Mouse (Mus musculus) heart, embryonic 11.5 days (tissue): ENCODE results near the gene Nono. TPM values are rescaled to one million over a fixed set of nuclear protein-coding genes. Genes with fewer than 3 reads are reported as not detected.
"Not testable (repeated sequence)": the region's sequence is repeated elsewhere in the genome, so short reads cannot be mapped to it uniquely, and the experiment has no call there.

Experiments
- ATAC-seq: fragments of 200-750 bp; cut with Nextera tagmentation; replicated peaks from 2 replicates; pipeline ENCODE4 v1.8.0; 2017; ENCODE audit warnings: moderate library complexity; ENCODE audit not compliant: insufficient number of reproducible peaks, low FRiP score, low TSS enrichment
- H3K27ac ChIP-seq: fragments of 300-500 bp; sonication (generic); 2 replicates; pipeline ENCODE4 v1.5.1; 2014; ENCODE audit warnings: mild to moderate bottlenecking, low read depth, low read length
- H3K27me3 ChIP-seq: fragments of 300-500 bp; sonication (generic); 2 replicates; pipeline ENCODE4 v1.6.1; 2014; ENCODE audit warnings: mild to moderate bottlenecking, low read length, mixed read lengths; ENCODE audit not compliant: control insufficient read depth, insufficient read depth
- H3K36me3 ChIP-seq: fragments of 300-500 bp; sonication (generic); 2 replicates; pipeline ENCODE4 v1.6.1; 2014; ENCODE audit warnings: mild to moderate bottlenecking, low read length, moderate library complexity, mixed read lengths; ENCODE audit not compliant: control insufficient read depth, insufficient read depth
- H3K4me1 ChIP-seq: fragments of 300-500 bp; sonication (generic); 2 replicates; pipeline ENCODE4 v1.6.1; 2014; ENCODE audit warnings: low read length; ENCODE audit not compliant: control insufficient read depth, insufficient read depth
- H3K4me2 ChIP-seq: fragments of 300-500 bp; sonication (generic); 2 replicates; pipeline ENCODE4 v1.6.1; 2014; ENCODE audit warnings: mild to moderate bottlenecking, moderate library complexity
- H3K4me3 ChIP-seq: fragments of 300-500 bp; sonication (generic); 2 replicates; pipeline ENCODE4 v1.5.1; 2014; ENCODE audit warnings: low read depth, low read length
- H3K9ac ChIP-seq: fragments of 300-500 bp; sonication (generic); 2 replicates; pipeline ENCODE4 v1.6.1; 2014; ENCODE audit warnings: mild to moderate bottlenecking, low read depth, low read length, moderate library complexity
- H3K9me3 ChIP-seq: fragments of 300-500 bp; sonication (generic); replicated peaks from 2 replicates; pipeline ENCODE4 v1.6.1; 2016; ENCODE audit warnings: low read length; ENCODE audit not compliant: control insufficient read depth
- WGBS: fragments of 180-500 bp; shearing (Covaris S2); extraction: QIAGEN DNeasy Blood & Tissue Kit; methylation state at CpG from one replicate; pipeline ENCODE4 v1.1.7; 2014; ENCODE audit not compliant: insufficient replicate concordance; 5-methylcytosine and 5-hydroxymethylcytosine counted together
- polyA plus RNA-seq: library from polyadenylated mRNA; unstranded; fragments of >200 nt; fragmentation: Nextera tagmentation; extraction: Ambion mirVana; gene quantifications from 2 replicates; pipeline ENCODE4 v1.2.1, GENCODE M21; 2014

Nono gene
- polyA plus RNA-seq, 1 experiment from 2014 or later: 271 TPM

DNA sequence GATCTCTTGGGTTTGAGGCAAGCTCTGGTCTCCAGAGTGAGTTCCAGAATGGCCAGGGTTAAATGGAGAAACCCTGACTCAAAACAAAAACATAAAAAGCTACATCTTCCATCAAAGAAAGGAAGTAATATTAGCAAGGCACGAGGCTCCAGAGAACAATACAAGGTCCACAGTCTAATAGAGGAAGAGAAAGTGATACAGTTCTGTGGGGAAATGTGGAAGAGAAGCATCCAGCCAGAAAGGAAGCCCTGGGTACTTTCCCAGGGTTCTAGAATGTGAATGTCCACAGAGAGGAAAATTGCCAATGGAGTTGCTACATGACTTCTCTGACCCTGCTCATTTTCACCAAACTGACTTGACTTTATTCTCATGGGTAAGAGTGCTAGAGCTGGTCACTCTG, 22.0 kb downstream of the Nono start:
- Histone ChIP-seq H3K27ac (no peak overlapping the region), H3K9me3 (no peaks in the 10 kb centered on the region), H3K4me3 (no peak overlapping the region), H3K9ac (no peak overlapping the region), H3K27me3 (no peaks in the 10 kb centered on the region), H3K4me1 (no peaks in the 10 kb centered on the region), H3K4me2 (no peak overlapping the region), H3K36me3 (peaks cover 3% of the 10 kb centered on the region; the same call in 1 of the 2 replicates)
- ATAC-seq: no peak
- 57% methylated on average over 1 of the region's 1 CpGs for WGBS

DNA sequence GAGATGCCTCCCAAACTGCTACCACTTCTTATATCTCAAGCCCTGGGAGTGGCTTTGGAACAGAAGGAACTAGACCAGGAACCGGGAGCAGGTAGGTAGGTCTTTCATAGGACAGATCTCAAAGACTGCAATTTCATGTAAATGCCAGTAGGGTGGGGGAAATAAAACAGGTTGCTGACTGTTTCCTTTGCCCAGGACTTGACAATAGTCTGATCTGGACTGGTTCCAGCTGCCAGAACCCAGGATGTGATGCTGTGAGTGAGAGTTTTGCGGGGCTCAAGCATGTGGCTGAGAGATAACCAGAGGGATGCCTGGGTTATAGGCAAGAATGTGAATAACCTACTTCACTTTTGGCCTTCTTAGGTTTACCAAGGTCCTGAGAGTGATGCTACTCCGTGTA, 22.5 kb downstream of the Nono start:
- WGBS: 74% methylated on average over 3 of the region's 3 CpGs
- Histone ChIP-seq H3K36me3 (0 out of 2 replicates have a peak, but pooled peaks cover 3% of the 10 kb centered on the region), H3K9me3 (no peaks in the 10 kb centered on the region), H3K27ac (no peak overlapping the region), H3K27me3 (no peaks in the 10 kb centered on the region), H3K4me3 (no peak overlapping the region), H3K4me1 (no peaks in the 10 kb centered on the region), H3K9ac (no peak overlapping the region), H3K4me2 (no peak overlapping the region)
- ATAC-seq: no peak

DNA sequence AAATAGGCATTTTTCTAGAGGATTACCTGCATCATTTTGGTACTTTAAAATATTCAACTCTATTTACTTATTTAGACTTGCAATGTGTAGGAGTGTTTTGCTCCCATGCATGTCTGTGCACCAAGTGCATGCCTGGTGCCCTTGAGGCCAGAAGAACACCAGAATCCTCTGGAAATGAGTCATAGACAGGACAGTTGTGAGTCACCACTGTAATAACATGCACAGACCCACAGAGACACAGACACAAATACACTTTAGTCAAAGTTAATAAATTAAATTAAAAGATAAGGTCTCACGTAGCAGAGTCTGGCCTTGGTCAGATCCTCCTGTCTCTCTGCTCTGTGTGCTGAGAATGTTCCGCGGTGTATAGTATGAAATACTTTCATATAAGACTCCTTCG, 43.1 kb downstream of the Nono start:
- no peak overlapping the region for H3K9ac ChIP-seq
- H3K27me3 ChIP-seq: no peaks in the 10 kb centered on the region
- H3K4me1 ChIP-seq: no peaks in the 10 kb centered on the region
- H3K36me3 ChIP-seq: no peaks in the 10 kb centered on the region
- no peak overlapping the region for H3K27ac ChIP-seq
- H3K4me3 ChIP-seq: no peak overlapping the region
- WGBS: 87% methylated on average over 4 of the region's 4 CpGs
- no peak overlapping the region for H3K4me2 ChIP-seq
- no peak for ATAC-seq
- H3K9me3 ChIP-seq: no peaks in the 10 kb centered on the region

DNA sequence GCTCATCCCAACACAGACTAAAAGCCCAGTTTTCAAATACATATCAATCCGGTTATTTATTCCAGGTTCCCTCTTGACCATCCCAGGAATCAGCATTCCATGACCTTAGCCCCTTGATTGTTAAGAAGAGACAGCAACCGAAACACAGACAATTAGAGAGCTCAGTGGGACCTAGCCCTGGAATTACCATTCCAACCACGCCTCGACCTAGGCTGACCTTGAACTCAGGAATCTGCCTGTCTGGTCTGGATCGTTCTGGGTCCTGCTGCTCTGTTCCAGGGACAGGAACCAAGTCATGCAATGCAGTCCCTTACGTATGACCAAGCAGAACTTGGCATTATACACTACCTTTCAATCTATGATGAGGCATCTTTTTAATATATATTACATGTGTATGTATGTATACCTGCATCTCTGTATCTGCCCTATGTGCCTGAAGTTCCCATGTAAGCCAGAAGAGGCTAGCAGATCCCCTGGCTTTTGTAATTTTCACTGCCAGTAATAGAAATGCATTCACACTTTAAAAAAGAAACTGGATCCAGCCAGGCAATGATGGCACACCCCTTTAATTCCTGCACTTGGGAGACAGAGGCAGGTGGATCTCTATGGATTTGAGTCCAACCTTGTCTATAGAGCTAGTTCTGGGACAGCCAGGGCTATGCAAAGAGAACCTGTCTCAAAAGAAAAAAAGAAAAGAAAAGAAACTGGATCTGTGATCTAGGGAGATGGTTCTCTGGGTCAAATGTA, 52.7 kb downstream of the Nono start:
- WGBS: 65% methylated on average over 6 of the region's 6 CpGs
- no peaks in the 10 kb centered on the region for H3K4me1 ChIP-seq
- H3K4me3 ChIP-seq: no peak overlapping the region
- no peak overlapping the region for H3K27ac ChIP-seq
- no peaks in the 10 kb centered on the region for H3K36me3 ChIP-seq
- H3K9ac ChIP-seq: no peak overlapping the region
- H3K4me2 ChIP-seq: no peak overlapping the region
- no peak for ATAC-seq
- H3K27me3 ChIP-seq: no peaks in the 10 kb centered on the region
- no peaks in the 10 kb centered on the region for H3K9me3 ChIP-seq

DNA sequence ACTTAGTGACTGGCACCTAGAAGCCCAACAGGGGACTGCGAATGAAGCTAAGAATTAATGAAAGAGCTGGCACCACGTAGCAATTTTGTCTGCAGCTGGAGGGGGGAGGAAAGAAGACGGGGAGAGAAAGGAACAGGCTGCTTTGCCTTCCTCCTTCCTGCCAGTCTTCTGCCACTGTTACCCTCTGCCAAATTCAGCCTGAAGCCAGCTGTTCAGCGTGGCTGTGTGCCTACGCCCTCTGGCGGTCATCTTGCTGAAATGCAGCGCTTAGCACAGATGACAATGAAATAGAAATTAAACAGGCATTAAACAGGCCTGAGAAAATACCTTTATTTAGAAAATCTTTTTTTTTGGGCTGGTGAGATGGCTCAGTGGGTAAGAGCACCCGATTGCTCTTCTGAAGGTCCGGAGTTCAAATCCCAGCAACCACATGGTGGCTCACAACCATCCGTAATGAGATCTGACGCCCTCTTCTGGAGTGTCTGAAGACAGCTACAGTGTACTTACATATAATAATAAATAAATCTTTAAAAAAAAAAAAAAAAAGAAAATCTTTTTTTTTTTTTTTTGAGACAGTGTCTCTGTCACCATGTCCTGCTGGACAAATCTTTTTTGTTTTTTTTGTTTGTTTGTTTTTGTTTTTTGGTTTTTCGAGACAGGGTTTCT, 57.5 kb downstream of the Nono start:
- H3K4me1 ChIP-seq, H3K9ac ChIP-seq, H3K27ac ChIP-seq, H3K36me3 ChIP-seq, H3K27me3 ChIP-seq, H3K9me3 ChIP-seq, H3K4me3 ChIP-seq, ATAC-seq, H3K4me2 ChIP-seq: not testable (repeated sequence)
- 25% methylated on average over 10 of the region's 12 CpGs for WGBS

Other genes starting within 250 kb of the Nono start
- 39.0 and 48.5 TPM in 2 replicates for gene Snx12, start 206.8 kb upstream of the Nono start, polyA plus RNA-seq
- gene Foxo4, start 174.8 kb upstream of the Nono start, polyA plus RNA-seq: 2.8 and 2.9 TPM in 2 replicates
- not detected in 2 replicates for gene Gm614, start 165.3 kb upstream of the Nono start, polyA plus RNA-seq
- 12.2 and 14.4 TPM in 2 replicates for gene Il2rg, start 161.1 kb upstream of the Nono start, polyA plus RNA-seq
- gene Gm20489, start 160.3 kb upstream of the Nono start, polyA plus RNA-seq: not detected in 2 replicates
- gene Med12, start 155.3 kb upstream of the Nono start, polyA plus RNA-seq: 32.0 and 35.9 TPM in 2 replicates
- gene Nlgn3, start 130.2 kb upstream of the Nono start, polyA plus RNA-seq: 2.3 and 3.6 TPM in 2 replicates
- gene Gjb1, start 52.9 kb upstream of the Nono start, polyA plus RNA-seq: 0.18 and 0.94 TPM in 2 replicates
- gene Zmym3, start 8.5 kb upstream of the Nono start, polyA plus RNA-seq: 22.1 and 22.4 TPM in 2 replicates
- 77.6 and 82.9 TPM in 2 replicates for gene Itgb1bp2, start 19.8 kb downstream of the Nono start, polyA plus RNA-seq
- 10.4 and 11.7 TPM in 2 replicates for gene Taf1, start 103.4 kb downstream of the Nono start, polyA plus RNA-seq
- gene Ogt, start 210.7 kb downstream of the Nono start, polyA plus RNA-seq: 129 and 145 TPM in 2 replicates